ENCODE assay signal across 17 mouse cellular contexts in the genomic region with DNA sequence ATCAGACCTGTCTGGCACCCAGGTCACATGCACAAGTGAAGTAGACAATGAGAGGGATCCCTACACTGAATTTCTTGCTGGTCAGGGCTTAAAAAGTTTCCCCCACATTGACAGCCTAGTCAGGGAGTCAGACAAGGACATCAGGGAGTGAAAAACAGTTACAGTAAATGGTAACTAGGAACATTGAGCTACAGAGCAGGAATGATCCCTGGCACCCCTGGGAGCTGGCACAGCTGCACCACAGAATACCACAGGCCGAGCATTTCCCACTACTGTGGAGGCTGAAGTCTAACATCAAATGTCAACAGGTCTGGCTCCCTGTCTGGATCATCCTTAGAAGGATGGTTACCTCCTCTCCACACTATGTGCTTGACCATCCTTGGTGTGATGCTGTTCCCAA.
"Had no signal": no experiment of that assay in that cellular context is flagged by ENCODE, and none has a peak within 500 bp of the region (broad histone marks: within the 10 kb centered on the region; RNA-seq: fewer than 3 reads in every experiment).

No protein-coding gene starts in this region.

- H3K4me1 ChIP-seq: lung, embryonic 15.5 days; midbrain, embryonic 13.5 days; midbrain, embryonic 15.5 days; neural tube, embryonic 12.5 days; stomach, embryonic 15.5 days had no signal

- ATAC-seq: liver, postnatal 0 days; lung, postnatal 0 days; midbrain, embryonic 13.5 days; midbrain, embryonic 15.5 days had no signal

- H3K27ac ChIP-seq: lung, embryonic 15.5 days; macrophage; midbrain, embryonic 13.5 days; midbrain, embryonic 15.5 days; neural tube, embryonic 12.5 days; stomach, embryonic 15.5 days had no signal

- H3K9ac ChIP-seq: liver, postnatal 0 days; lung, embryonic 15.5 days; midbrain, embryonic 13.5 days; midbrain, embryonic 15.5 days; neural tube, embryonic 12.5 days; stomach, embryonic 15.5 days had no signal

- H3K36me3 ChIP-seq: lung, embryonic 15.5 days; midbrain, embryonic 13.5 days; midbrain, embryonic 15.5 days; neural tube, embryonic 12.5 days; stomach, embryonic 15.5 days had no signal

- H3K4me2 ChIP-seq: lung, embryonic 15.5 days; midbrain, embryonic 11.5 days; midbrain, embryonic 13.5 days; midbrain, embryonic 15.5 days; neural tube, embryonic 12.5 days; stomach, embryonic 15.5 days had no signal

- H3K27me3 ChIP-seq: lung, embryonic 15.5 days; megakaryocyte, embryonic 14.5 days; midbrain, embryonic 13.5 days; midbrain, embryonic 15.5 days; neural tube, embryonic 12.5 days; stomach, embryonic 15.5 days had no signal

- H3K4me3 ChIP-seq: lung, embryonic 15.5 days; megakaryocyte, embryonic 14.5 days; midbrain, embryonic 13.5 days; midbrain, embryonic 15.5 days; neural tube, embryonic 12.5 days; stomach, embryonic 15.5 days had no signal

- H3K9me3 ChIP-seq: lung, embryonic 15.5 days; megakaryocyte, embryonic 14.5 days; midbrain, embryonic 13.5 days; midbrain, embryonic 15.5 days; neural tube, embryonic 12.5 days; stomach, embryonic 15.5 days had no signal

- DNase-seq: liver, postnatal 0 days; lung, adult 2 months; lung, postnatal 14 days; lung, postnatal 36 days; right cerebral cortex, postnatal 14 days; thymus, adult 2 months; thymus, postnatal 25 days; thymus, postnatal 4 days had no signal
